Mouse (Mus musculus) testis, adult 2 months (tissue): Measurements from ENCODE around the gene Mrps18b. TPM values are rescaled to one million over a fixed set of nuclear protein-coding genes. Genes with fewer than 3 reads are reported as not detected.

Experiments
- H3K27ac ChIP-seq: fragments of 200-500 bp; 2 replicates; pipeline ENCODE4 v1.5.1; 2012; ENCODE audit warnings: low read depth, low read length; ENCODE audit not compliant: control insufficient read depth, insufficient read depth
- H3K27me3 ChIP-seq: fragments of 200-500 bp; 2 replicates; pipeline ENCODE4 v1.6.1; 2012; ENCODE audit warnings: mild to moderate bottlenecking, low read length, moderate library complexity; ENCODE audit not compliant: control insufficient read depth, insufficient read depth
- H3K36me3 ChIP-seq: fragments of 200-500 bp; 2 replicates; pipeline ENCODE4 v1.6.1; 2012; ENCODE audit warnings: mild to moderate bottlenecking, low read length; ENCODE audit not compliant: control insufficient read depth, insufficient read depth
- H3K4me1 ChIP-seq: fragments of 200-500 bp; 2 replicates; pipeline ENCODE4 v1.6.1; 2012; ENCODE audit warnings: low read length; ENCODE audit not compliant: control insufficient read depth, insufficient read depth
- H3K4me3 ChIP-seq: fragments of 200-500 bp; 2 replicates; pipeline ENCODE4 v1.5.1; 2012; ENCODE audit warnings: low read depth, mild to moderate bottlenecking, low read length, moderate library complexity, mixed read lengths; ENCODE audit not compliant: control insufficient read depth
- CTCF ChIP-seq: fragments of 200-500 bp; IDR thresholded peaks from 2 replicates; pipeline ENCODE4 v1.5.1; 2012; ENCODE audit warnings: low read depth, mild to moderate bottlenecking, inconsistent platforms, low read length, moderate library complexity; ENCODE audit not compliant: control insufficient read depth, insufficient read depth, insufficient replicate concordance
- POLR2A ChIP-seq: fragments of 200-500 bp; IDR thresholded peaks from 2 replicates; pipeline ENCODE4 v1.6.1; 2012; ENCODE audit warnings: low read depth, mild to moderate bottlenecking, inconsistent platforms, low read length, moderate library complexity; ENCODE audit not compliant: control insufficient read depth
- polyA plus RNA-seq: library from polyadenylated mRNA; depleted of rRNA; stranded (reverse); fragments of >200 nt; gene quantifications from 2 replicates; pipeline ENCODE4 v1.2.3, GENCODE M21; 2012

Mrps18b gene
- polyA plus RNA-seq, 1 experiment: 81.8 TPM

GRCm38 (mm10) chr17:35896781-35897643 lies 19.2 kb downstream of the Mrps18b start, which contains the start of gene 2310061I04Rik:
Gene 2310061I04Rik, minus strand, starts transcription at chr17:35897431.
- H3K36me3 ChIP-seq: no peaks in the 10 kb centered on the region; the same call in 1 of the 2 replicates
- no peaks in the 10 kb centered on the region for H3K27me3 ChIP-seq
- peak within 1 kb of the TSS; percentile 97 for H3K4me3 ChIP-seq
- peak; percentile 53 for TF ChIP-seq POLR2A
- no peak for TF ChIP-seq CTCF
- peak within 1 kb of the TSS; percentile 92 for H3K27ac ChIP-seq
- H3K4me1 ChIP-seq: peaks cover 13% of the 10 kb centered on the region

GRCm38 (mm10) chr17:35887725-35888124 lies 28.5 kb downstream of the Mrps18b start:
- H3K27ac ChIP-seq: no peak overlapping the region
- peaks cover 8% of the 10 kb centered on the region for H3K36me3 ChIP-seq

GRCm38 (mm10) chr17:35883777-35884176 lies 32.4 kb downstream of the Mrps18b start:
- H3K4me1 ChIP-seq: peaks cover 8% of the 10 kb centered on the region
- H3K4me3 ChIP-seq: no peak overlapping the region
- TF ChIP-seq POLR2A: no peak
- no peak for TF ChIP-seq CTCF
- no peaks in the 10 kb centered on the region for H3K27me3 ChIP-seq
- peaks cover 4% of the 10 kb centered on the region for H3K36me3 ChIP-seq
- H3K27ac ChIP-seq: no peak overlapping the region

More at GRCm38 (mm10) chr17:35887725-35888124, 28.5 kb downstream of the Mrps18b start:
- Histone ChIP-seq H3K27me3 (no peaks in the 10 kb centered on the region), H3K4me1 (no peaks in the 10 kb centered on the region), H3K4me3 (no peak overlapping the region)
- no peak for TF ChIP-seq CTCF
- TF ChIP-seq POLR2A: no peak

- H3K4me1 ChIP-seq: peaks cover 8% of the 10 kb centered on the region
- no peak overlapping the region for H3K4me3 ChIP-seq
- H3K27ac ChIP-seq: no peak overlapping the region
- no peaks in the 10 kb centered on the region for H3K27me3 ChIP-seq
- peaks cover 4% of the 10 kb centered on the region for H3K36me3 ChIP-seq
- TF ChIP-seq POLR2A: no peak
- TF ChIP-seq CTCF: no peak
These were observed 33.3 kb downstream of the Mrps18b start for GRCm38 (mm10) chr17:35882924-35883323.

GRCm38 (mm10) chr17:35879245-35880057 lies 36.7 kb downstream of the Mrps18b start, which contains the start of gene Dhx16:
Gene Dhx16, plus strand, starts transcription at chr17:35879819.
- peak; percentile 62 for TF ChIP-seq CTCF
- peak; percentile 69; the same call in 1 of the 2 replicates for TF ChIP-seq POLR2A
- peak within 1 kb of the TSS; percentile 91 for H3K4me3 ChIP-seq
- H3K36me3 ChIP-seq: no peaks in the 10 kb centered on the region; the same call in 1 of the 2 replicates
- H3K4me1 ChIP-seq: peaks cover 8% of the 10 kb centered on the region
- no peaks in the 10 kb centered on the region for H3K27me3 ChIP-seq
- H3K27ac ChIP-seq: peak within 1 kb of the TSS; percentile 46

- TF ChIP-seq CTCF (no peak), POLR2A (no peak)
- H3K36me3 ChIP-seq: no peaks in the 10 kb centered on the region
- H3K4me1 ChIP-seq: peaks cover 5% of the 10 kb centered on the region
These were observed 41.5 kb downstream of the Mrps18b start for GRCm38 (mm10) chr17:35874721-35875120.

More at GRCm38 (mm10) chr17:35874721-35875120, 41.5 kb downstream of the Mrps18b start:
- Histone ChIP-seq H3K4me3 (no peak overlapping the region), H3K27ac (no peak overlapping the region), H3K27me3 (no peaks in the 10 kb centered on the region)
